Mouse (Mus musculus) CH12.LX (cell line): Measurements from ENCODE around the gene Polr3gl.

Experiments
- CHD2 ChIP-seq: IDR thresholded peaks from 2 replicates; pipeline ENCODE4 v1.6.1; 2011; ENCODE audit warnings: low read length, improper control_type of control experiment
- CTCF ChIP-seq, 2 experiments: IDR thresholded peaks in 1 of 2; conservative IDR thresholded peaks in 1 of 2; 2 replicates each; pipeline ENCODE4 v1.5.1; 2011 to 2012; ENCODE audit warnings: low read depth in 2 of 2, low read length in 2 of 2, improper control_type of control experiment in 1 of 2, inconsistent platforms in 1 of 2, mild to moderate bottlenecking in 1 of 2, moderate library complexity in 1 of 2
- EP300 ChIP-seq: IDR thresholded peaks from 2 replicates; pipeline ENCODE4 v1.6.1; 2011; ENCODE audit warnings: low read length, improper control_type of control experiment
- GABPA ChIP-seq: IDR thresholded peaks from 2 replicates; pipeline ENCODE4 v1.6.1; 2012; ENCODE audit warnings: low read depth, low read length, improper control_type of control experiment, inconsistent platforms; ENCODE audit not compliant: insufficient replicate concordance
- IRF4 ChIP-seq: IDR thresholded peaks from 2 replicates; pipeline ENCODE4 v1.6.1; 2014; ENCODE audit warnings: low read depth, mild to moderate bottlenecking, inconsistent platforms, low read length, improper control_type of control experiment
- JUND ChIP-seq: conservative IDR thresholded peaks from 2 replicates; pipeline ENCODE4 v1.6.1; 2011; ENCODE audit warnings: low read depth, low read length, improper control_type of control experiment
- POLR2A ChIP-seq: IDR thresholded peaks from 2 replicates; pipeline ENCODE4 v1.6.1; 2011; ENCODE audit warnings: low read depth, mild to moderate bottlenecking, improper control_type of control experiment, low read length
- RCOR1 ChIP-seq: conservative IDR thresholded peaks from 2 replicates; pipeline ENCODE4 v1.6.1; 2012; ENCODE audit warnings: low read depth, mild to moderate bottlenecking, inconsistent platforms, low read length, improper control_type of control experiment
- SMC3 ChIP-seq: IDR thresholded peaks from 2 replicates; pipeline ENCODE4 v1.6.1; 2011; ENCODE audit warnings: low read depth, low read length, improper control_type of control experiment
- USF1 ChIP-seq: IDR thresholded peaks from 2 replicates; pipeline ENCODE4 v1.6.1; 2014; ENCODE audit warnings: low read depth, mild to moderate bottlenecking, inconsistent platforms, low read length, improper control_type of control experiment
- ZC3H11A ChIP-seq: IDR thresholded peaks from 2 replicates; pipeline ENCODE4 v1.6.1; 2012; ENCODE audit warnings: low read depth, mild to moderate bottlenecking, inconsistent platforms, low read length, improper control_type of control experiment
- ZNF384 ChIP-seq: IDR thresholded peaks from 2 replicates; pipeline ENCODE4 v1.6.1; 2012; ENCODE audit warnings: low read depth, low read length, improper control_type of control experiment, inconsistent platforms

DNA sequence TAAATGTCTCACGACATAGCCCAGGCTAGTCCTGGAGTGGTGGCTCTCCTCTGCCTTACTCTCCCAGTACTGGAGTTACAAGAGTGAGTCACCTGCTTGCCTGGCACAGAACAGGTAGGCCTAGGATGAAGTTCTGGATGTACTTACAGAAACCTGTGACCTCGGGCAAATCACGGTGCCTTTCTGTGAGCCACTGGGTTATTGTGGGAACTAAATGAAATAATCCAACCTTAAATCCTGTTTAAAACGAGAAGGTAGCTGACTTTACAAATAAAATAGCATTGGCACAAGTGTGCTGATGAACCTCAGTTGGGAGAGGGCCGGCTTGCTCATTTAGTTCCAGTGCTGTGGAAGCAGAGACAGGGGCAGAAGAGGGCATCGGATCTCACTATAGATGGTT is 39.7 kb downstream of the Polr3gl start:
- TF ChIP-seq ZC3H11A (no peak), CTCF (conservative IDR thresholded peaks at IDR 0.05 in 1 of 2, IDR thresholded peaks at IDR 0.05 in 1 of 2; ENCODE audit: low read depth in 2 of 2, low read length in 2 of 2) (no peak), USF1 (no peak), EP300 (no peak), SMC3 (no peak), IRF4 (no peak), ZNF384 (no peak), RCOR1 (no peak), POLR2A (no peak), GABPA (no peak), CHD2 (no peak), JUND (no peak)
